Mouse (Mus musculus) hindbrain, postnatal 0 days (tissue): ENCODE data around the gene Oprm1. TPM values are rescaled to one million over a fixed set of nuclear protein-coding genes. Genes with fewer than 3 reads are reported as not detected.
A peak's percentile ranks its signal among the peaks of the same experiment; 100 is the strongest.

Experiments
- ATAC-seq: fragments of 200-750 bp; cut with Nextera tagmentation; 2 replicates; pipeline ENCODE4 v1.8.0; 2017; ENCODE audit warnings: mild to moderate bottlenecking, moderate TSS enrichment, moderate library complexity
- DNase-seq: peaks from one replicate; pipeline ENCODE4 v3.0.0-alpha.2; 2015; ENCODE audit warnings: low spot score
- H3K27ac ChIP-seq: fragments of 300-500 bp; sonication (generic); 2 replicates; pipeline ENCODE4 v1.5.1; 2014; ENCODE audit warnings: mild to moderate bottlenecking
- H3K27me3 ChIP-seq: fragments of 300-500 bp; sonication (generic); 2 replicates; pipeline ENCODE4 v1.6.1; 2014; ENCODE audit warnings: low read length, mixed read lengths; ENCODE audit not compliant: insufficient read depth
- H3K36me3 ChIP-seq: fragments of 300-500 bp; sonication (generic); 2 replicates; pipeline ENCODE4 v1.6.1; 2014; ENCODE audit warnings: low read length, mixed read lengths; ENCODE audit not compliant: insufficient read depth
- H3K4me1 ChIP-seq: fragments of 300-500 bp; sonication (generic); 2 replicates; pipeline ENCODE4 v1.6.1; 2014; ENCODE audit warnings: antibody characterized with exemption, low read length, mixed read lengths; ENCODE audit not compliant: insufficient read depth
- H3K4me2 ChIP-seq: fragments of 300-500 bp; sonication (generic); 2 replicates; pipeline ENCODE4 v1.6.1; 2014; ENCODE audit warnings: low read depth, mild to moderate bottlenecking, low read length, moderate library complexity, mixed read lengths
- H3K4me3 ChIP-seq: fragments of 300-500 bp; sonication (generic); 2 replicates; pipeline ENCODE4 v1.5.1; 2014; ENCODE audit warnings: low read length
- H3K9ac ChIP-seq: fragments of 300-500 bp; sonication (generic); replicated peaks from 2 replicates; pipeline ENCODE4 v1.6.1; 2014; ENCODE audit warnings: mild to moderate bottlenecking, low read length, moderate library complexity, mixed read lengths
- H3K9me3 ChIP-seq: fragments of 300-500 bp; sonication (generic); 2 replicates; pipeline ENCODE4 v1.6.1; 2016; ENCODE audit warnings: low read length, mixed read lengths
- CTCF ChIP-seq: IDR thresholded peaks from 2 replicates; pipeline ENCODE4 v1.5.1; 2016; ENCODE audit warnings: antibody characterized with exemption, control low read depth, low read depth
- WGBS: fragments of 180-500 bp; shearing (Covaris S2); extraction: QIAGEN DNeasy Blood & Tissue Kit; methylation state at CpG from one replicate; pipeline ENCODE4 v1.1.7; 2014; 5-methylcytosine and 5-hydroxymethylcytosine counted together
- polyA plus RNA-seq: library from polyadenylated mRNA; unstranded; fragments of >200 nt; fragmentation: Nextera tagmentation; extraction: Ambion mirVana; gene quantifications from 2 replicates; pipeline ENCODE4 v1.2.1, GENCODE M21; 2015
- total RNA-seq: library from RNA; depleted of rRNA; stranded (reverse); fragments of >200 nt; gene quantifications from 2 replicates; pipeline ENCODE4 v1.2.3, GENCODE M21; 2014

Gene Oprm1
- total and polyA plus RNA-seq, 2 experiments from 2014 or later: 2.1 to 12.4 TPM

DNA sequence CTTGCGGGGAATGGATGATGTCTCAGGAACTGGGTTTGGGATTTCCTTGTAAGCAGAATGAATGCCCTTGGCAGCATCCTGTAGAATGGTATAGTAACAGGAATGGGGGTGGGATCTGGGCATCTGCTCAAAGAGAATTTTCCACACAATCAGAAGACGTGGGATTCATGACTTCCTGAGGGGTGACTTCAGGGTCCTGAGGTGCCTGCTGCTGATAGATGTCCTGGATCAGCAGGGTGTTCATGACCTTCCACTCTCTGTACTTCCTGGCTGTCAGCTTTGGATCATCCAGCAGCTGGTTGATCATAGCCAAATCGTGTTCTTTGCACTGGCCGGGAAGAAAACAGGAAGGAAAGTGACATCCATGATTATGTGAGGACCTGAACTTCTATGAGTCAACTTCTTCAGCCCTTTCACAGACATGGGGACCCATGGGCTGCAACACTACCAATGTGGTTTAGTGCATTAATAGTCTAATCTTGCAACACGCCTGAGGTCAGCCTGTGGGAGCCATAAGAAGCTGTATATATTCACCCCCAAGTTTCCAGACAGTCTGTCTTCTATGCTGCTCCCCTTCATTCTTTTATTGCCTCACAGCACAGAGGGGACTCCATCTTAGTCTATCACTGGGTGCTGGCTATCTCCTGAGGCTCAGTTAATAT lies 132.2 kb downstream of the Oprm1 start:
- DNase-seq: no peak
- no peak for ATAC-seq
- Histone ChIP-seq H3K4me2 (no peak overlapping the region), H3K27ac (no peak overlapping the region), H3K36me3 (no peaks in the 10 kb centered on the region), H3K4me1 (no peaks in the 10 kb centered on the region), H3K9ac (no peak overlapping the region), H3K4me3 (no peak overlapping the region), H3K27me3 (no peaks in the 10 kb centered on the region), H3K9me3 (no peaks in the 10 kb centered on the region)
- no peak for TF ChIP-seq CTCF
- 73% methylated on average over 5 of the region's 5 CpGs for WGBS

DNA sequence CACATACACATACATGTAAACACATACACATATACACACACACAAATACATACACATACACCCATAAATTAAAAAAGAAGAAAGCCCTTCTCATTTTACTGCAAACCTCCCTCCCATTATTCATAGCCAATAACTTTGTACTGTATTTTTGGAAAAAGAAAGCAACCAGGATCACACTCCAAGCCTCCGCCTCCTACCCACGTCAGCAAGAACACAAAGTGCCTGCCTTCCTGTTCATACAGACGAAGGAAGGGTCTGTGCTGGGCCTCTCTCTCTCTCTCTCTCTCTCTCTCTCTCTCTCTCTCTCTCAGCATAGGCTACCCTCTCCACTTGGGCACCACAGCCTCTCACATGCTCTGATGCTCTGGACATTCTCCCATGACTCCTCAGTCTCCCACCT lies 137.5 kb downstream of the Oprm1 start:
- no peak for DNase-seq
- no peak for ATAC-seq
- Histone ChIP-seq H3K27me3 (no peaks in the 10 kb centered on the region), H3K27ac (no peak overlapping the region), H3K36me3 (no peaks in the 10 kb centered on the region), H3K4me3 (no peak overlapping the region), H3K9ac (no peak overlapping the region), H3K4me2 (no peak overlapping the region), H3K4me1 (no peaks in the 10 kb centered on the region), H3K9me3 (no peaks in the 10 kb centered on the region)
- TF ChIP-seq CTCF: no peak
- 85% methylated on average over 3 of the region's 3 CpGs for WGBS

DNA sequence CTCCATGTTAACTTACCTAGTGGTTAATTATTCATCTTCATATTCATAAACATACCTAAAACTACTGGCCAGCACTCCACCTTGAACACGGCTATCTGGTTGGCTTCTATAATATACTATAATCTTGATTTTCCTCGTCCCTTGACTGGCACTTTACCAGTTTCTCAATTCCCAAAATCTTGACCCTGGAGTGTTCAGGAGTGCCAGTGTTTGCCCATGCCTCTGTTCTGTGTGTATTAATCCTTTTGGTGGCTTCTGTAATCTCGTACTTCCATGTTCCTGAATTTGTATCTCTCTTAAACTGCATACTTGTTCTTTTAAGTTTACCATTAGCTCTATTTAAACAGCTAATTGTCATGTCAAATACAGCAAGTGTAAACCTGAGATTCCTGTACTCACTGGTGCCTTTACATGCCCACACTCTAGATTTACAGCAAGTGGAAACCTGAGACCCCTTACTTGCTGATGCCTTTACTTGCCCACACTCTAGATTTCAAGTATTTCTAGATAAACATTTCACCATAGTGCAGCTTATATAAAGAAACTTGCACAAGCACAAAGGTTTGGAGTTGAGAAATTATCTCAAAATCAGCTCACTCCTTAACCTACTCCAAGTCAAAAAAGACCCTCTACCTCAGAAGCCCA lies 138.5 kb downstream of the Oprm1 start:
- Histone ChIP-seq H3K4me2 (no peak overlapping the region), H3K4me3 (no peak overlapping the region), H3K9ac (no peak overlapping the region), H3K4me1 (no peaks in the 10 kb centered on the region), H3K9me3 (no peaks in the 10 kb centered on the region), H3K36me3 (no peaks in the 10 kb centered on the region), H3K27me3 (no peaks in the 10 kb centered on the region), H3K27ac (no peak overlapping the region)
- DNase-seq (no peak), ATAC-seq (no peak)
- 87% methylated on average over 3 of the region's 3 CpGs for WGBS
- no peak for TF ChIP-seq CTCF

DNA sequence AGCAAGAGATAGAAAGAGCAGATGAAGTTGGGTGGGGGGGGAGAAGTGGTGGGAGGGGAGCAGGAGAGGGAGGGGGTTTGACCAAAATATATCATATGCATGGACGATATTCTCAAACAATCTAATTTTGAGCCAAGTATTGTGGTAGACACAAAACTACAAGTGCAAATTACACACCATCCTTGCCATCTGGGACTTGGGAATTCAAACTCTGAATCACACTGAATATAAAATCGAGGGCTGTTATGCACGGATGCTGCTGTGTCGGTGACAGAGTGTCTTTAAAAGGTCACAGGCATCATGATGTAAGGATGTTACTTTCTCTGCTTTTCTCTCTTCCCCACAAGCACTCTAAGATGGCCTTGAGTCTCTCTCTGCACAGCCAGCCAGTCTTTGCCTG lies 141.8 kb downstream of the Oprm1 start:
- DNase-seq (no peak), ATAC-seq (no peak)
- no peak overlapping the region for H3K4me2 ChIP-seq
- H3K4me3 ChIP-seq: no peak overlapping the region
- WGBS: 87% methylated on average over 4 of the region's 4 CpGs
- H3K27ac ChIP-seq: no peak overlapping the region
- H3K4me1 ChIP-seq: no peaks in the 10 kb centered on the region
- H3K9ac ChIP-seq: no peak overlapping the region
- TF ChIP-seq CTCF: no peak
- H3K27me3 ChIP-seq: no peaks in the 10 kb centered on the region
- H3K9me3 ChIP-seq: no peaks in the 10 kb centered on the region
- H3K36me3 ChIP-seq: no peaks in the 10 kb centered on the region

DNA sequence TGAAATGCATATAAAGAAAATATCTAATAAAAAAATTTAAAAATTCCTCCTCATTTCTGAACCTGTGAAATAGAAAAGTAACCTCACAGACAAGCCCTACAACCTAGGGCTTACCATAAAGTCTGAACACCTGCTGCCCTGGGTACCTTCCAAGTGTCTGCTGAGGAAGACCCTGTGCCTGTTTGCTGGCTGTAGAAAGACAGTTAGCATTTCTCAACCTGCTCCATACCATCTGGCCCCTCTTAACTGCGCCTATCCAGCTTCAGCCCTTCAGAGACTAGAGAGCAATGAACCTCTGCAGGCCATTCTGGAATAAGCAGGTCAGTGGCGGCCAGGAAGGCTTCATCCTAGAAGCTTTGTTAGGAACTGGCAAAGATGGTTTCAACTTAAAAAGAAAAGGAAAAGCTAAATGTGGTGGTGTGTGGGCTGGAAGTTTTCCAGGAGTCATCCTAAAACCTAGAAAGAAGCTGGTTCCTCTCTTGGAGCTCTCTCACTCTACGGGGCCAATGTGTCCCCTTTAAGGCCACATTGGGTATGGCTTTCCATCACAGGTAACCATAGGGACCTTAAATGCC lies 143.6 kb downstream of the Oprm1 start:
- Histone ChIP-seq H3K36me3 (no peaks in the 10 kb centered on the region), H3K9me3 (no peaks in the 10 kb centered on the region), H3K9ac (no peak overlapping the region), H3K27ac (no peak overlapping the region), H3K4me2 (no peak overlapping the region), H3K27me3 (no peaks in the 10 kb centered on the region), H3K4me3 (no peak overlapping the region), H3K4me1 (no peaks in the 10 kb centered on the region)
- peak; percentile 27 for DNase-seq
- peak; percentile 58; the same call in 1 of the 2 replicates for ATAC-seq
- no peak for TF ChIP-seq CTCF
- 67% methylated on average over 3 of the region's 3 CpGs for WGBS

DNA sequence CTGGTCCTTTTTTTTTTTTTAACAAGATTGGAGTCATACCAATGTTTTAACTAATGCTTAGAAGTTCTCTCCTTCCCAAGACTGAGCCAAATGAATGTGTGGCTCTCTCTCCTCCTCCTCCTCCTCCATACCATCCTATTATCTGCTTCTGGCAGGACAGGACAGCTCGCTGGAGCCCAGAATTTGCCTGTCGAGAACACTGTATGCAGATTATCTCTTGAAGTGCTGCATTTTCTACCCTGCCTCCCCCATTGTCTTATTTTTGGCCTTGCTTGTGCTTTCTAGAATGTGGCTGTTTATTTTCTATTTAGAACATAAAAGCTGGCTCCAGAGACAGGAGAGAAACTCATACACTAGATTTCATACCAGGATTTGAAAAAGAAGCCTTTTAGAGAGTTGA lies 151.5 kb downstream of the Oprm1 start:
- H3K27ac ChIP-seq: no peak overlapping the region
- no peak overlapping the region for H3K4me3 ChIP-seq
- H3K4me1 ChIP-seq: no peaks in the 10 kb centered on the region
- 37% methylated on average over 2 of the region's 2 CpGs for WGBS
- TF ChIP-seq CTCF: no peak
- H3K27me3 ChIP-seq: no peaks in the 10 kb centered on the region
- H3K4me2 ChIP-seq: no peak overlapping the region
- H3K9ac ChIP-seq: no peak overlapping the region
- ATAC-seq (no peak), DNase-seq (no peak)
- H3K9me3 ChIP-seq: no peaks in the 10 kb centered on the region
- no peaks in the 10 kb centered on the region for H3K36me3 ChIP-seq

DNA sequence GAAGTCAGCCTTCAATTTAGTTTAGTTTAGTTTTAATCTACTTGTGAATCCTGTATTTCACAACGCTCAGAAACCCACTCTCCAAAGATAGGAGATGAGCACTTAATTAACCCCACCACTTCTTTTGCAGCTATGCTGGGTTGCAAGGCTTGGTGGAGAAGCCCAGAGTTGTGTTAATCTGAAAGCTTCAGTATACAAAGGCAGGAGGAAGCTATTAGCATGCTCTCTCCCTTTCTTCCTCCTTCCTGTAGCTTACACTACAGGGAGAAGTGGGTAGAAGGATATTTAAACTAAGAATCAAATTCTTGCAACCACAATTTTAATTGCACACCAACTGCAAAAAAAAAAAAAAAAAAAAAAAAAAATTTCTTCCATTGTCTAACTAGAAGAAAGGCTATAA lies 157.7 kb downstream of the Oprm1 start:
- no peak for ATAC-seq

More for the DNA sequence above, 157.7 kb downstream of the Oprm1 start:
- Histone ChIP-seq H3K9me3 (no peaks in the 10 kb centered on the region), H3K4me1 (peaks cover 6% of the 10 kb centered on the region; the same call in 1 of the 2 replicates), H3K4me2 (no peak overlapping the region), H3K27me3 (no peaks in the 10 kb centered on the region), H3K36me3 (no peaks in the 10 kb centered on the region), H3K4me3 (no peak overlapping the region), H3K9ac (no peak overlapping the region), H3K27ac (no peak overlapping the region)
- no peak for TF ChIP-seq CTCF
- 46% methylated on average over 1 of the region's 1 CpGs for WGBS
- DNase-seq: no peak
